Mouse (Mus musculus) testis, adult 2 months (tissue): ENCODE measurements around the gene Camkk2. TPM values are rescaled to one million over a fixed set of nuclear protein-coding genes. Genes with fewer than 3 reads are reported as not detected.

Experiments
- H3K27ac ChIP-seq: fragments of 200-500 bp; 2 replicates; pipeline ENCODE4 v1.5.1; 2012; ENCODE audit warnings: low read depth, low read length; ENCODE audit not compliant: control insufficient read depth, insufficient read depth
- H3K27me3 ChIP-seq: fragments of 200-500 bp; 2 replicates; pipeline ENCODE4 v1.6.1; 2012; ENCODE audit warnings: mild to moderate bottlenecking, low read length, moderate library complexity; ENCODE audit not compliant: control insufficient read depth, insufficient read depth
- H3K36me3 ChIP-seq: fragments of 200-500 bp; 2 replicates; pipeline ENCODE4 v1.6.1; 2012; ENCODE audit warnings: mild to moderate bottlenecking, low read length; ENCODE audit not compliant: control insufficient read depth, insufficient read depth
- H3K4me1 ChIP-seq: fragments of 200-500 bp; 2 replicates; pipeline ENCODE4 v1.6.1; 2012; ENCODE audit warnings: low read length; ENCODE audit not compliant: control insufficient read depth, insufficient read depth
- H3K4me3 ChIP-seq: fragments of 200-500 bp; 2 replicates; pipeline ENCODE4 v1.5.1; 2012; ENCODE audit warnings: low read depth, mild to moderate bottlenecking, low read length, moderate library complexity, mixed read lengths; ENCODE audit not compliant: control insufficient read depth
- CTCF ChIP-seq: fragments of 200-500 bp; IDR thresholded peaks from 2 replicates; pipeline ENCODE4 v1.5.1; 2012; ENCODE audit warnings: low read depth, mild to moderate bottlenecking, inconsistent platforms, low read length, moderate library complexity; ENCODE audit not compliant: control insufficient read depth, insufficient read depth, insufficient replicate concordance
- POLR2A ChIP-seq: fragments of 200-500 bp; IDR thresholded peaks from 2 replicates; pipeline ENCODE4 v1.6.1; 2012; ENCODE audit warnings: low read depth, mild to moderate bottlenecking, inconsistent platforms, low read length, moderate library complexity; ENCODE audit not compliant: control insufficient read depth
- polyA plus RNA-seq: library from polyadenylated mRNA; depleted of rRNA; stranded (reverse); fragments of >200 nt; gene quantifications from 2 replicates; pipeline ENCODE4 v1.2.3, GENCODE M21; 2012

Camkk2 gene
- polyA plus RNA-seq, 1 experiment: 22.3 TPM

DNA sequence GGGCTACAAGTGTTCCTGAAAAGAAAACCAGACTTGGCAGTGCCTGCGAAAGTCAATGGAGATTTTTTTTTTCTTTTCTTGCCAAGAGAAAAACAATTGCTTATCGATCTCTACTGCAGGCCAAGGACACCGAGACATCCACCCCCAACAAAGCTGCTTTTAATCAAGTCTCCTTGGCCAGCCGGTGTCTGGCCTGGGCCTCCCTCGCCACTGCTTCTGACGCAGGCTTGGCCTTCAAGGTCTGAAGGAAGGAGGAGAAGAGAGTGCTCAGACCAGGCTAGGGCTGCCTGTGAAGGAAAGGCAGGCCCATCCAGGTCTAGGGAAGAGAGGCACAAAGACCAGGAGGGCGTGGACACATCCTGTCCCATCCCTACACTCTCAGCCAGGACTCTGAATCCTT is 8.9 kb downstream of the Camkk2 start:
- H3K27ac ChIP-seq: peak overlapping the region; percentile 82
- no peak for TF ChIP-seq CTCF
- peak; percentile 41; the same call in 1 of the 2 replicates for TF ChIP-seq POLR2A
- peaks cover 34% of the 10 kb centered on the region for H3K4me1 ChIP-seq
- H3K4me3 ChIP-seq: no peak overlapping the region
- no peaks in the 10 kb centered on the region for H3K27me3 ChIP-seq
- no peaks in the 10 kb centered on the region for H3K36me3 ChIP-seq

GRCm38 (mm10) chr5:122769101-122769568 is 10.1 kb downstream of the Camkk2 start:
- Histone ChIP-seq H3K27me3 (no peaks in the 10 kb centered on the region), H3K4me1 (peaks cover 27% of the 10 kb centered on the region), H3K27ac (peak overlapping the region; percentile 73), H3K36me3 (no peaks in the 10 kb centered on the region), H3K4me3 (no peak overlapping the region)
- TF ChIP-seq POLR2A (no peak), CTCF (no peak)

DNA sequence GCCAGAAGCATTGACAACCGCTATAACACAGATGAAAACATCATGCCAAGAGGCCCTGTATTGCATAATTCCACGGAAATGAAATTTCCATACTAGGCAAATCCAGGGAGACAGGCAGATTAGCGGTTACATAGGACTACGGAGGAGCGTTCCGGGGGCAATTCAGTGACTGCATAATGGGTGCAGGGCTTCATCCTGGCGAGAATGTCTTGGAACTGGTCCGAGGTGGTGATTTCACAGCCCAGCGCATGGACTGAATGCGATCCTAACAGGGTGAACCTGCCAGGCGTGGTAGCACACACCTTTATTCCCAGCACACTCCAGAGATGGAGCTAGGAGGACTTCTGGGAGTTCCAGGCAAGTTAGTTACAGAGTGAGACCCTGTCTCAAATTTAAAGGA is 11.9 kb downstream of the Camkk2 start:
- Histone ChIP-seq H3K4me3 (no peak overlapping the region), H3K27me3 (no peaks in the 10 kb centered on the region; the same call in 1 of the 2 replicates), H3K36me3 (no peaks in the 10 kb centered on the region), H3K4me1 (peaks cover 24% of the 10 kb centered on the region), H3K27ac (no peak overlapping the region)
- TF ChIP-seq POLR2A: no peak
- TF ChIP-seq CTCF: no peak

- H3K4me1 ChIP-seq: peaks cover 13% of the 10 kb centered on the region
- H3K4me3 ChIP-seq: peak overlapping the region; percentile 41
- no peaks in the 10 kb centered on the region; the same call in 1 of the 2 replicates for H3K27me3 ChIP-seq
- TF ChIP-seq CTCF (0 out of 2 replicates have a peak, but pooled peaks have one; percentile 32), POLR2A (no peak)
- H3K27ac ChIP-seq: peak overlapping the region; percentile 51
- no peaks in the 10 kb centered on the region for H3K36me3 ChIP-seq
Measured at GRCm38 (mm10) chr5:122764032-122764464, 15.2 kb downstream of the Camkk2 start.

DNA sequence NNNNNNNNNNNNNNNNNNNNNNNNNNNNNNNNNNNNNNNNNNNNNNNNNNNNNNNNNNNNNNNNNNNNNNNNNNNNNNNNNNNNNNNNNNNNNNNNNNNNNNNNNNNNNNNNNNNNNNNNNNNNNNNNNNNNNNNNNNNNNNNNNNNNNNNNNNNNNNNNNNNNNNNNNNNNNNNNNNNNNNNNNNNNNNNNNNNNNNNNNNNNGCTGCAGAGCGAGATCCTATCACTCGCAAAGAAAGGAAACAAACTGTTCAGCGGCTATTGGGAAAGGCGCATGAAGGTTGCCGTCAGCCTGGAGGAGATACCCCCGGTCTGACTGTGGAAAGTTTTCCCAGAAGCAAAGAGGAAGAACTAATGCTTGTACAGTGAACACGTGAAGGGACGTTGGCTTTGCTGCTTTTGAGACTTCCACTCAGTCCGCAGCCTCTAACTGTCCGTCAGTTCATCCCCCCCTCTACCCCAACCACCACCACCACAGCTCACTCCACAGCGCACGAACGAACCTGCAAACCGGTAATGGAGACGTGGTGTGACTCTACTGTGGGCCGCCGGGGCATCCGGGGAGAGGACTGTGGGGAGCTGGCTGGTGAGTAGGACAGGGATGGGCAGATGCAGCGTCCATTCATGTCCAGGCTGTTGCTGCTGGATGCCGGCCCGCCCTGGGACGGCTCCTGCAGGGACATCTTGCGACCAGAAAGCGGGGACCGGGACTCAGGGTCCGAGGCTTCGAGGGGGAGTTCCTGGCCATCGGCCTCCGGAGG is 15.8 kb downstream of the Camkk2 start:
- H3K4me1 ChIP-seq: peaks cover 8% of the 10 kb centered on the region
- H3K36me3 ChIP-seq: no peaks in the 10 kb centered on the region
- H3K27me3 ChIP-seq: no peaks in the 10 kb centered on the region; the same call in 1 of the 2 replicates
- peak overlapping the region; percentile 51 for H3K27ac ChIP-seq
- TF ChIP-seq CTCF (no peak), POLR2A (no peak)
- H3K4me3 ChIP-seq: peak overlapping the region; percentile 41

DNA sequence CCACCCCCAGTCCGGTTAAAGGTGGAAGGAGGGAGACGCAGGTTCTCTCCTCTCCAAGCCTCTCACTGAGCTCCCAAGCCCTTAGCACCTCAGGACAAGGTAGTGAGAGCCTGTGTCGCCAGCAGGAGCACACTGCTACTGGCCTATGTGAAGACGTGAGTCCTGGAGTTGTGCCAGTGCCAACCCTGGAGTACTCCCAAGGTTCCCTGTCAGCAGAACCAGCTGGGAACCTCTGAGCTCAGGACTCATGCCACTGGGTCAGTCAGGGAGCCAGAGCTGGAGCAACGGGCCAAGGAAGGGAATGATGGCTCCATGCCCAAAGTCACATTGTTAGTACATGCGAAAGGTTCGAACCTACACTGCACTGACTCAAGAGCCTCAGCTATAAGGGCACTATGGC is 22.5 kb downstream of the Camkk2 start:
- no peaks in the 10 kb centered on the region for H3K27me3 ChIP-seq
- no peak overlapping the region for H3K4me3 ChIP-seq
- H3K27ac ChIP-seq: no peak overlapping the region
- no peaks in the 10 kb centered on the region for H3K36me3 ChIP-seq
- no peaks in the 10 kb centered on the region for H3K4me1 ChIP-seq
- TF ChIP-seq POLR2A (no peak), CTCF (no peak)

DNA sequence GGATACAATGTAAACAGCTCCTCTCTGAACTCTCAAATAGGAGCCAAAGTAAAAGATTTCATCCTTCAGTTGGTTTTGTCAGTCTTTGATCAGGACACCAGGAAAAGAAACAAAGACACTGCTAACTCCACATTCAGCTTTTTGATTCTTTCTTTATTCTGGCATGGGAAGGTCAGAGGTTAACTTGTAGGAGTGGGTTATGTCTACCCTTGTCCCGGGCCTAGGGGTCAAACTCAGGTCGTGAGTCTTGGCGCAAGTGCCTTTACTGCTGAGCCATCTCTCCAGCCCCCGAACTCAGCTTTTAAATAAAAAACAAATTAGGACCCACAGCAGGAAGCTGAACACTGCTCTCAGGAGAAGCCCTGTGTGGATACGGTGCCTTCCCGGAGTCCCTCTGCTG is 23.1 kb downstream of the Camkk2 start:
- peaks cover 2% of the 10 kb centered on the region for H3K4me1 ChIP-seq
- no peak overlapping the region for H3K27ac ChIP-seq
- no peak overlapping the region for H3K4me3 ChIP-seq
- no peaks in the 10 kb centered on the region for H3K27me3 ChIP-seq
- TF ChIP-seq CTCF: no peak
- no peak for TF ChIP-seq POLR2A
- no peaks in the 10 kb centered on the region for H3K36me3 ChIP-seq
